2 mouse cellular contexts compared by ENCODE assay signal in the genomic region with DNA sequence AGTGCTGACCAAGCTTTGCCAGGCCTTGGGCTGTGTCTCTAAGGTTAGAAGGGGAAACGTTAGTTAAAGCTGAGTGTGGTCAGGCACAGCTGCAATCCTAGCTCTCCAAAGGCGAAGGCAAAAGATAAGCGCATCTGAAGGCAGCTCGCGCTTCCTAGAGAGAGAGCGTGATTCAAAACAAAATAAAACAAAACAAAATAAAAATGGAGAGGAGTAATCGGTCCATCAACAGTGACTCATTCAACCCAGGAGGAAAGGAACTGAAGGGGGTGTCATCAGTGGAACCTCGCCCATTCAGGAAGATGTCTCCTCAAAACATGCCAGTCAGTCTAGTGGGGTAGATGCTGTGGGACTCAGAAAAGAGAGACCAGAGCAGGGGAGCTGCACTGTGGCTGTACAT.
TF ChIP-seq lines count a peak whose summit lies in the region.

No protein-coding gene starts in this region.

TF ChIP-seq in MEL, 35 proteins besides CTCF, POLR2A, EP300 and RAD21 (continued from another document):
- TF ChIP-seq TAL1 (IDR thresholded peaks at IDR 0.05; ENCODE audit: low read length) = peak; percentile 18; the same call in 1 of the 2 replicates

TF ChIP-seq in myocyte, 11 proteins besides CTCF, POLR2A, EP300 and RAD21 (continued from another document):
- peak in 2 of 3 experiments; percentile 36 to 40 for TF ChIP-seq MYOD1 (IDR thresholded peaks at IDR 0.05; ENCODE audit: control insufficient read depth in 1 of 3, insufficient read length in 2 of 3, low read depth in 2 of 3)
- TF ChIP-seq E2F4 (IDR thresholded peaks at IDR 0.05; ENCODE audit: insufficient read depth) = no peak
- no peak for TF ChIP-seq POLR2AphosphoS2 (IDR thresholded peaks at IDR 0.05; ENCODE audit: insufficient read length, low read depth)
TF ChIP-seq in myocyte: peak in this region for 2.
